ENCODE assay signal across 27 mouse cellular contexts in genomic region chr14:120265886-120266285, GRCm38 (mm10).
"Had no signal": no experiment of that assay in that cellular context is flagged by ENCODE, and none has a peak within 500 bp of the region (broad histone marks: within the 10 kb centered on the region; RNA-seq: fewer than 3 reads in every experiment).

No protein-coding gene starts in this region.

- H3K9ac ChIP-seq: embryonic facial prominence, embryonic 12.5 days; embryonic facial prominence, embryonic 13.5 days; embryonic facial prominence, embryonic 15.5 days; forebrain, embryonic 12.5 days; forebrain, embryonic 13.5 days; forebrain, embryonic 15.5 days; forebrain, postnatal 0 days had no signal

- H3K36me3 ChIP-seq: embryonic facial prominence, embryonic 10.5 days; embryonic facial prominence, embryonic 12.5 days; embryonic facial prominence, embryonic 13.5 days; embryonic facial prominence, embryonic 15.5 days; forebrain, embryonic 10.5 days; forebrain, embryonic 12.5 days; forebrain, embryonic 15.5 days had no signal

- ATAC-seq: forebrain, embryonic 13.5 days; forebrain, embryonic 14.5 days; forebrain, embryonic 15.5 days; forebrain, embryonic 16.5 days; forebrain, postnatal 0 days had no signal

- H3K4me2 ChIP-seq: embryonic facial prominence, embryonic 12.5 days; embryonic facial prominence, embryonic 13.5 days; embryonic facial prominence, embryonic 15.5 days; forebrain, embryonic 12.5 days; forebrain, embryonic 13.5 days; forebrain, embryonic 15.5 days had no signal

- DNase-seq: cerebellum, adult 18-20 months; cerebellum, adult 2 months; cerebellum, adult 8-10 months; cerebellum, adult 9-10 months; cerebellum, adult 9-11 months; cerebellum, postnatal 14 days; cerebellum, postnatal 25 days; cerebellum, postnatal 36 days; embryo, embryonic 11 days; forebrain, postnatal 0 days; gastrocnemius, adult 2 months; gastrocnemius, postnatal 10 days; gastrocnemius, postnatal 14 days; gastrocnemius, postnatal 25 days; gastrocnemius, postnatal 36 days; heart, adult 18-20 months had no signal

- H3K9me3 ChIP-seq: embryonic facial prominence, embryonic 10.5 days; embryonic facial prominence, embryonic 12.5 days; embryonic facial prominence, embryonic 13.5 days; embryonic facial prominence, embryonic 15.5 days; forebrain, embryonic 10.5 days; forebrain, embryonic 12.5 days; forebrain, embryonic 13.5 days; forebrain, embryonic 15.5 days had no signal

- H3K27me3 ChIP-seq: embryonic facial prominence, embryonic 12.5 days; embryonic facial prominence, embryonic 13.5 days; embryonic facial prominence, embryonic 15.5 days; forebrain, embryonic 12.5 days; forebrain, embryonic 13.5 days; forebrain, embryonic 15.5 days had no signal

- H3K4me1 ChIP-seq: embryonic facial prominence, embryonic 10.5 days; embryonic facial prominence, embryonic 12.5 days; embryonic facial prominence, embryonic 15.5 days; forebrain, embryonic 10.5 days; forebrain, embryonic 12.5 days; forebrain, embryonic 13.5 days; forebrain, embryonic 15.5 days had no signal

- H3K4me3 ChIP-seq: embryonic facial prominence, embryonic 10.5 days; embryonic facial prominence, embryonic 12.5 days; embryonic facial prominence, embryonic 13.5 days; embryonic facial prominence, embryonic 15.5 days; erythroblast, embryonic 14.5 days; forebrain, embryonic 10.5 days; forebrain, embryonic 12.5 days; forebrain, embryonic 13.5 days; forebrain, embryonic 15.5 days; gastrocnemius, adult 2 months had no signal

- H3K27ac ChIP-seq: embryonic facial prominence, embryonic 10.5 days; embryonic facial prominence, embryonic 12.5 days; embryonic facial prominence, embryonic 13.5 days; embryonic facial prominence, embryonic 15.5 days; forebrain, embryonic 10.5 days; forebrain, embryonic 12.5 days; forebrain, embryonic 13.5 days; forebrain, embryonic 15.5 days; gastrocnemius, adult 2 months had no signal
